Mouse (Mus musculus) forebrain, postnatal 0 days (tissue): ENCODE results near the gene Lhfpl2. TPM values are rescaled to one million over a fixed set of nuclear protein-coding genes. Genes with fewer than 3 reads are reported as not detected.

Experiments
- ATAC-seq: fragments of 200-750 bp; cut with Nextera tagmentation; 2 replicates; pipeline ENCODE4 v1.8.0; 2017; ENCODE audit warnings: mild to moderate bottlenecking, moderate library complexity
- DNase-seq: peaks from one replicate; pipeline ENCODE4 v3.0.0-alpha.2; 2015
- H3K27ac ChIP-seq: fragments of 300-500 bp; sonication (generic); 2 replicates; pipeline ENCODE4 v1.5.1; 2014; ENCODE audit warnings: low read depth, mild to moderate bottlenecking, antibody characterized with exemption, low read length, moderate library complexity, mixed read lengths
- H3K27me3 ChIP-seq: fragments of 300-500 bp; sonication (generic); 2 replicates; pipeline ENCODE4 v1.6.1; 2014; ENCODE audit warnings: mild to moderate bottlenecking, low read length, mixed read lengths; ENCODE audit not compliant: insufficient read depth
- H3K36me3 ChIP-seq: fragments of 300-500 bp; sonication (generic); 2 replicates; pipeline ENCODE4 v1.6.1; 2014; ENCODE audit warnings: mild to moderate bottlenecking, moderate library complexity; ENCODE audit not compliant: insufficient read depth
- H3K4me1 ChIP-seq: fragments of 300-500 bp; sonication (generic); 2 replicates; pipeline ENCODE4 v1.6.1; 2014; ENCODE audit warnings: antibody characterized with exemption; ENCODE audit not compliant: insufficient read depth
- H3K4me2 ChIP-seq: fragments of 300-500 bp; sonication (generic); 2 replicates; pipeline ENCODE4 v1.6.1; 2014; ENCODE audit warnings: low read depth, mild to moderate bottlenecking, moderate library complexity
- H3K4me3 ChIP-seq: fragments of 300-500 bp; sonication (generic); 2 replicates; pipeline ENCODE4 v1.5.1; 2014; ENCODE audit warnings: low read depth, low read length, mixed read lengths
- H3K9ac ChIP-seq: fragments of 300-500 bp; sonication (generic); 2 replicates; pipeline ENCODE4 v1.6.1; 2014; ENCODE audit warnings: mild to moderate bottlenecking
- H3K9me3 ChIP-seq: fragments of 300-500 bp; sonication (generic); 2 replicates; pipeline ENCODE4 v1.6.1; 2016; ENCODE audit warnings: low read length
- CTCF ChIP-seq: sonication (generic); IDR thresholded peaks from 2 replicates; pipeline ENCODE4 v1.5.1; 2016; ENCODE audit warnings: antibody characterized with exemption, control low read depth, low read depth
- WGBS: fragments of 180-500 bp; shearing (Covaris S2); extraction: QIAGEN DNeasy Blood & Tissue Kit; methylation state at CpG from one replicate; pipeline ENCODE4 v1.1.7; 2014; 5-methylcytosine and 5-hydroxymethylcytosine counted together
- polyA plus RNA-seq: library from polyadenylated mRNA; unstranded; fragments of >200 nt; fragmentation: Nextera tagmentation; extraction: Ambion mirVana; gene quantifications from 2 replicates; pipeline ENCODE4 v1.2.1, GENCODE M21; 2015
- total RNA-seq: library from RNA; depleted of rRNA; stranded (reverse); fragments of >200 nt; gene quantifications from 2 replicates; pipeline ENCODE4 v1.2.3, GENCODE M21; 2014

Gene Lhfpl2
- total and polyA plus RNA-seq, 2 experiments from 2014 or later: 13.3 to 23.6 TPM

- Histone ChIP-seq H3K4me3 (no peak overlapping the region), H3K4me1 (no peaks in the 10 kb centered on the region), H3K9me3 (no peaks in the 10 kb centered on the region), H3K27me3 (no peaks in the 10 kb centered on the region), H3K27ac (no peak overlapping the region), H3K4me2 (no peak overlapping the region), H3K9ac (no peak overlapping the region), H3K36me3 (no peaks in the 10 kb centered on the region)
- no peak for TF ChIP-seq CTCF
- 81% methylated on average over 1 of the region's 1 CpGs for WGBS
- ATAC-seq (no peak), DNase-seq (no peak)
These were observed 17.6 kb downstream of the Lhfpl2 start for GRCm38 (mm10) chr13:94075181-94075580.

- H3K4me3 ChIP-seq: no peak overlapping the region
- DNase-seq (no peak), ATAC-seq (no peak)
- H3K27ac ChIP-seq: no peak overlapping the region
- H3K36me3 ChIP-seq: no peaks in the 10 kb centered on the region
- WGBS: 51% methylated on average over 14 of the region's 14 CpGs
- H3K9ac ChIP-seq: no peak overlapping the region
- TF ChIP-seq CTCF: no peak
- H3K4me1 ChIP-seq: no peaks in the 10 kb centered on the region
- H3K4me2 ChIP-seq: no peak overlapping the region
- no peaks in the 10 kb centered on the region for H3K27me3 ChIP-seq
- no peaks in the 10 kb centered on the region for H3K9me3 ChIP-seq
These were observed 19.8 kb downstream of the Lhfpl2 start for GRCm38 (mm10) chr13:94077136-94078018.

- Histone ChIP-seq H3K4me2 (no peak overlapping the region), H3K9ac (no peak overlapping the region), H3K9me3 (no peaks in the 10 kb centered on the region), H3K4me1 (no peaks in the 10 kb centered on the region), H3K4me3 (no peak overlapping the region), H3K27ac (no peak overlapping the region), H3K27me3 (no peaks in the 10 kb centered on the region), H3K36me3 (no peaks in the 10 kb centered on the region)
- no peak for ATAC-seq
- TF ChIP-seq CTCF: no peak
- WGBS: 36% methylated on average over 8 of the region's 8 CpGs
- DNase-seq: no peak
These were observed 25.6 kb downstream of the Lhfpl2 start for GRCm38 (mm10) chr13:94083196-94083595.

GRCm38 (mm10) chr13:94084220-94085126, 26.9 kb downstream of the Lhfpl2 start:
- Histone ChIP-seq H3K4me1 (no peaks in the 10 kb centered on the region), H3K9me3 (no peaks in the 10 kb centered on the region), H3K9ac (no peak overlapping the region), H3K36me3 (no peaks in the 10 kb centered on the region), H3K27ac (no peak overlapping the region), H3K27me3 (no peaks in the 10 kb centered on the region), H3K4me2 (no peak overlapping the region), H3K4me3 (no peak overlapping the region)
- ATAC-seq: no peak
- no peak for TF ChIP-seq CTCF
- no peak for DNase-seq
- 82% methylated on average over 15 of the region's 15 CpGs for WGBS

GRCm38 (mm10) chr13:94086090-94086808, 28.7 kb downstream of the Lhfpl2 start:
- TF ChIP-seq CTCF: no peak
- no peak for ATAC-seq
- no peak for DNase-seq
- Histone ChIP-seq H3K4me1 (no peaks in the 10 kb centered on the region), H3K9ac (no peak overlapping the region), H3K4me3 (no peak overlapping the region), H3K27ac (no peak overlapping the region), H3K9me3 (no peaks in the 10 kb centered on the region), H3K4me2 (no peak overlapping the region), H3K27me3 (no peaks in the 10 kb centered on the region), H3K36me3 (no peaks in the 10 kb centered on the region)
- 95% methylated on average over 12 of the region's 12 CpGs for WGBS

- Histone ChIP-seq H3K4me3 (no peak overlapping the region), H3K27me3 (no peaks in the 10 kb centered on the region), H3K9me3 (no peaks in the 10 kb centered on the region), H3K4me1 (no peaks in the 10 kb centered on the region), H3K9ac (no peak overlapping the region), H3K27ac (no peak overlapping the region), H3K4me2 (no peak overlapping the region), H3K36me3 (no peaks in the 10 kb centered on the region)
- WGBS: 45% methylated on average over 9 of the region's 9 CpGs
- DNase-seq (no peak), ATAC-seq (no peak)
- no peak for TF ChIP-seq CTCF
These were observed 29.5 kb downstream of the Lhfpl2 start for GRCm38 (mm10) chr13:94087061-94087460.
